Mouse (Mus musculus) embryonic fibroblast, embryonic 13.5 days (primary cell): Measurements from ENCODE around the gene Cyfip2. TPM values are rescaled to one million over a fixed set of nuclear protein-coding genes. Genes with fewer than 3 reads are reported as not detected.

Source experiments
- H3K27ac ChIP-seq: 2 replicates; pipeline ENCODE4 v1.5.1; 2012; ENCODE audit warnings: low read length, control low read depth, inconsistent platforms; ENCODE audit not compliant: insufficient read depth
- H3K4me1 ChIP-seq: 2 replicates; pipeline ENCODE4 v1.6.1; 2011; ENCODE audit warnings: low read length; ENCODE audit not compliant: control insufficient read depth, insufficient read depth
- H3K4me3 ChIP-seq: 2 replicates; pipeline ENCODE4 v1.5.1; 2011; ENCODE audit warnings: mild to moderate bottlenecking, control low read depth, low read length; ENCODE audit not compliant: insufficient read depth
- CTCF ChIP-seq: IDR thresholded peaks from 2 replicates; pipeline ENCODE4 v1.5.1; 2011; ENCODE audit warnings: mild to moderate bottlenecking, control low read depth, low read length, moderate library complexity, borderline replicate concordance; ENCODE audit not compliant: insufficient read depth
- POLR2A ChIP-seq: IDR thresholded peaks from 2 replicates; pipeline ENCODE4 v1.6.1; 2011; ENCODE audit warnings: low read depth, mild to moderate bottlenecking, control low read depth, low read length, moderate library complexity
- polyA plus RNA-seq: library from polyadenylated mRNA; stranded (reverse); fragments of >200 nt; gene quantifications from 2 replicates; pipeline ENCODE4 v1.2.4, GENCODE M21; 2011; ENCODE audit warnings: low read depth; ENCODE audit not compliant: missing spikeins, insufficient read length

The Cyfip2 gene
- 0.92 and 1.0 TPM in 2 replicates for polyA plus RNA-seq

DNA sequence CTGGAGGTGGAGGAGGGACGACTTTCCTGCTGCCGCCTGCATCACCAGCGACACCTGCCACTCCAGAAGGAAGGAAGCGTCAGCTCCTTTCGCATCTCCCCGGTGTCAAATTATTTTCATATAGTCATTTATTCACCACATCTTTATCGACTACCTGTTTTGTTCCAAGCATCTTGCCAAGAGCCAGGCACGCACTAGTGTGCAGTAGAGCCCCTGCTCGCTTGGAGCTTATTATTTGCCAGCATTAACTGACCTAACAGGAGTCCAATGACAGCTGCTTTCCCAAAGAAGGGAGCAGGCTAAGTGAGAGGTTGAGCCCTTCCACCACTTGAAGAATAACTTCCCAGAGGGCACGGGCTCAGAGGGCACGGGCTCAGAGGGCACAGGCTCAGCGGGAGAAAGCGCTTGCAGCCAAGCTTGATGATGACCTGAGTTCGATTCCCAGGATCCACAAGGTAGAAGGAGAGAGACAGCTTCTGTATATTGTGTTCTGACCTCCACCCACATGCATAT lies at the start of gene Cyfip2:
Gene Cyfip2, minus strand, starts transcription at position 337 of the 513 bp plus-strand sequence.
- H3K27ac ChIP-seq: no peak within 1 kb of the TSS
- H3K4me3 ChIP-seq: peak within 1 kb of the TSS; percentile 54
- TF ChIP-seq CTCF (no peak), POLR2A (no peak)
- H3K4me1 ChIP-seq: no peaks in the 10 kb centered on the region

DNA sequence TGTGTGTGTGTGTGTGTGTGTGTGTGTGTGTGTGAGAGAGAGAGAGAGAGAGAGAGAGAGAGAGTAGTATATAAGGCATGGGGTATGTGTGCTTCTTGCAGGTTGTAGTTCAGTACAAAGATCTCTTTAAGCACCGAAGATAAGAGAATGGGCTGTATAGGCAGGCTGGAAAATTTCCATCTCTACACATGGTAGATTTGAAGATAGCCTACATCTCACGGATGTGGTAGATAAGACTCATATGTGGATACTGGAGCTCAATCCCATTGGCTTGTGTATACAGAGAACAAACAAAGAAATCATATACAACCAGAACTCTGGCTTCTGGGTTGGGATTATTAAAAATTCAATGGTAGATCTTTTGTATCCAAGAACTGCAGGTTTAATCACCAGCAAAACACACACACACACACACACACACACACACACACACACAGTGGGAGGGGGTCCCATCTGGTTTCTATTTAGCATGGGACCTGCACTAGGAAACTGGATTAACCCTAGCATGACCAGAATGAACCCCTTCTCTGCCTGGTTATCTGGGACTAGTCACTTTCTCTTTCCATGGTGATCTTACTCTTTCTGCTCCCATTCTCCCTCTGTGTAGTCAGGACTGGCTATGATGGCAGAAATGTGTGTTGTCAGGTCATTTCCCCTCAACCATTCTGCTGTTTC lies 48.5 kb upstream of the Cyfip2 start:
- TF ChIP-seq POLR2A: no peak
- no peak for TF ChIP-seq CTCF
- Histone ChIP-seq H3K27ac (no peak overlapping the region), H3K4me1 (no peaks in the 10 kb centered on the region), H3K4me3 (no peak overlapping the region)

DNA sequence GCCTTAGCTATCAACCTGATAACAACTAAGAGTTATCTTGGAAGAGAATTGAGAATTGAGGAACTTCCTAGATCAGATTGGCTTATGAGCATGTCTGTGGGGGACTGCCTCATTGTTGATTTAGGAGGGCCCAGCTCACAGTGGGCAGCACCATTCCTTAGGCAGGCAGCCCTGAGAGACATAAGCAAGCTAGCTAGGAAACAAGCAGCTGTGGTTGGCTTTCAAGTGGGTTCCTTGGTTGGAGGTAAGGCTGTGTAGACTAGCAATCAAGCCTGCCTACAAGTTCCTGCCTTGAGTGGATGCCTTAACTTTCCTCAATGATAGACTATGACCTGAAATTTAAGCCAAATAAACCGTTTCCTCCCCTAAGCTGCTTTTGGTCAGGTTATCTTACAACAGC lies 45.7 kb upstream of the Cyfip2 start:
- no peak for TF ChIP-seq CTCF
- no peak for TF ChIP-seq POLR2A
- Histone ChIP-seq H3K4me1 (no peaks in the 10 kb centered on the region), H3K4me3 (no peak overlapping the region), H3K27ac (no peak overlapping the region)

DNA sequence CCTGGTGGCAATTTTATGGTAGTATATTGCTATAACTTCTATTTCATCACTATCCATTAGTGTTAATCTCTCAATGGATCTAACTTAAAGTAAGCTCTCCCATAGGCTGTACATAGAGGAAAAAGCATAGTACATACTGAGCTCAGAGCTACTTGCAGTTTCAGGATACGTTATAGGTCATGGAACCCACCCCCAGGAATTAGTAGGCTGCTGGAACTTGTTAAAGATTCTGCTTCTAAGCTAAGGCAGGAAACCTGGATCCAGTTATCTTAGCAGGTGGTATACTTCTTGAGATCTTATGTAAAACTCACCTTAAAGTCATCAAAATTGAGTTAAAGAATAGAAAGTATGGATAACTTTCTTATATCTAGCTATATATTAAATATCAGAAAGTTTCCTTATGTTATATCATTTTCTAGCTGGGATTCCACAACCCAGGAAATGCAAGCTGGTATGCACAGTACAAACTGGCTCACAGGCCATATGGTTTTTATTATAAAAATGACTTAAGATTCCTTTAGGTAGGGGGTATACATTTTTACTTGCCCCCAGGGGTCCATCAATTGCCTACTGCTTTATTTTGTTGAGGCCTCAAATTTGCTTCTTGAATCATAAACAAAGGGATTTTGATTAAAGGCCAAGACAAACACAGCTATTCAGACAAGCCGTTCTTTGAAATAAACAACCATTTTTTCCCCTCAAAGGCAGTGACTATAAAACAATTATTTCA lies 37.2 kb upstream of the Cyfip2 start:
- peak overlapping the region; percentile 61 for H3K27ac ChIP-seq
- peaks cover 3% of the 10 kb centered on the region for H3K4me1 ChIP-seq
- TF ChIP-seq POLR2A: no peak
- TF ChIP-seq CTCF: no peak
- no peak overlapping the region for H3K4me3 ChIP-seq

DNA sequence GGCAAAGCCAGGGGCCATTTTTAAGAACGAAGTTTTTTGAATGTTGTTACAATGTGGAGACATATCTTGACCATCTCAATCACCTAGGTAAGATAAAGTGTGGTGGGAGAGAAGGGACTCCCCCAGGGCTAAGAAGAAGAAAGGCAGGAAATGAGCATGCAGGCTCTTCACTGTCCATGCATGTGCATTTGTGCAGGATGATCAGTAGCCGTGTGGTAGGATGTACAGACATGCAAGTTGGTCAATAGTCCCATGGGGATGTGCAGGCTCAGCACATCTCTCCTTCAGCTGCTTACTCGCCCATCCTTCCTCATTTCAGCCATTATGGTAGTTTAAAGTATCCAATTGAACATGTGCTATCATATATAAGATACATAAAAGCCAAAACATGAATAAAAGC lies 35.8 kb upstream of the Cyfip2 start:
- Histone ChIP-seq H3K4me1 (peaks cover 3% of the 10 kb centered on the region), H3K27ac (no peak overlapping the region), H3K4me3 (no peak overlapping the region)
- TF ChIP-seq CTCF (no peak), POLR2A (no peak)

DNA sequence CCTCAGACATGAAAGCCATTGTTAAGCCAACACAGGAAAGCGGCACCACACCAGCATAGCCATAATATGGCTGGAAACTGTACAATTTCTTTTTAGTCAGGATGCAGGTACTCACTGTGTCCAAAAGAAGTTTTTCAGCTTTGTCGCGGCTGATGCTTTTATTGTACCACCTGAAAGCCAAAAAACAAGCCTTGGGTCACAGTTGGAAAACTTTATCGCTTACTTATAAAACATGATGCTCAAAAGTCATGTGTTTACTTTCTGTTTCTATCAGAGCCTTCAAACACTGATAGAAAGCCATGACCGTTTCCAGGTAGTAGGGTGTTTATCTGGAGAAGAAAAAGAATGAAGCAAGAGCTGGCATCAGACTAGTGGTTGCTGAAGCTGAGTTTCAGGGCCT lies 35.1 kb upstream of the Cyfip2 start:
- Histone ChIP-seq H3K27ac (no peak overlapping the region), H3K4me1 (peaks cover 3% of the 10 kb centered on the region), H3K4me3 (no peak overlapping the region)
- TF ChIP-seq POLR2A (no peak), CTCF (no peak)

DNA sequence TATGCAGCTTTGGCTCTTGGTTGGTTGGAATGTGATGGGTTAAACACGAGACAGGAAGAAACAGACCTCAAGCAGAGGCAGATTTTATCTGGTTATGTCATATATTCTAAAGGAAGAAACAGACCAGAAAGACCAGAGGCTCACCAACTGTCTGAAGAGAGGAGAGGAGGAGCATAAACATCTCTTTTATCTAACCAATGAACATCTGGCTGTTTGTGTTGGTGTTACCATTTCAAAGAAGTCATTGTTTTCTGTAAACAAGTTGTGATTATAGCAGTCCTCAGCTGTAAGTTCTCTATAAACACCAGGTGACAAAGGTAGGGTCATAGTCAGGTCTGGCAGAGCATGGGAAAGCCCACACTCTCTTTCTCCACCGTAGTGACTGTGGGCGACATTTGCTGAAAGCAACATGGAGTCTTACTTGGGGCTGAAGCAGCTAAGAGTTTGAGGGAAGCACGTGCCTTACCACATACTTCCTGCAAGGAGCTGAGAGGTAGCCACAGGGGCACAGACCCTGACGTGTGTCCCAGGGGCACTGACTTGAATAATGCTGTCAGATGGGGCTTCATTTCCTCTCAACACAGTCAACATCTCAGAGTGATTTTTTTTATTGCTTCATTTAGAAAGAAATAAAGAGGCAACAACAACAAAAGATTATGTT lies 31.4 kb upstream of the Cyfip2 start:
- no peak overlapping the region for H3K27ac ChIP-seq
- TF ChIP-seq POLR2A (no peak), CTCF (no peak)
- peaks cover under 1% of the 10 kb centered on the region; the same call in 1 of the 2 replicates for H3K4me1 ChIP-seq
- no peak overlapping the region for H3K4me3 ChIP-seq

DNA sequence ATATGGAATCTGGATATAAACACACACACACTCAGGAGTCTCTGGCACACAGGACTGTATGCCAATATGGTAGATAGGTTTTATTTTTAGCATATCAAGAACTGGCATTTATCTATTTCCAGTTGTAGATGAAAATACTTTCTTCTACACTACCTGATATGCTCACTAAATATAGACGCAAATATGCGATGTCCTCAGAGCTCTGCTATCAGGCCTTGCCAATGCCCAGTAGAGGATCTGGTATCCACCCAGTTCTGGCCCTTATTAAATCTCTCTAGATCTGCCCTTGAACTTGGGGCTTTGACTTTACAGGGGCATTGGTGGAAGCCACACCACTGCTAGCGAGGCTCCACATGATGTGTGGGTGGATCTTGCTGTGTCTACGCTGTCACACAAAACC lies 29.3 kb upstream of the Cyfip2 start:
- no peaks in the 10 kb centered on the region for H3K4me1 ChIP-seq
- no peak overlapping the region for H3K27ac ChIP-seq
- TF ChIP-seq CTCF (no peak), POLR2A (no peak)
- no peak overlapping the region for H3K4me3 ChIP-seq

DNA sequence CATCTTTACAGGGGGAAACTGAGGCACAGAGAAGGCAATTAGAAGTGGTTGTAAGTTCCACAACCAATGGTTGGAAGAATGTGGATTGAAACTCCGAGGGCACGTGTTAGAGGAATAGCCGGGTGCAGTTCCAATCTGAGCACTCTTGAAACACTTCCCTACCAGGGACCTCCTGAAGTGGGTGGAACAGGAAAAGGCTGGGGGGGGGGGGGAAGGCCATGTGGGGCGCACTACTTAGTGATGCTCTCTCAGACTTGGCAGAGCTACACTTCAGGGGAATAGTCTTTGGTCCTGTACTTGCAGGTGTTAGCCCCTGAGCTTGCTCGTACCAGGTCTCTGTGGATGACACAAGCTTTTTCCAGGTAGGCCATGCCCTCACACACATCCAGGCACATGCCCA lies 23.4 kb upstream of the Cyfip2 start:
- TF ChIP-seq POLR2A: no peak
- no peak for TF ChIP-seq CTCF
- H3K27ac ChIP-seq: no peak overlapping the region
- no peak overlapping the region for H3K4me3 ChIP-seq

More for the DNA sequence above, 23.4 kb upstream of the Cyfip2 start:
- H3K4me1 ChIP-seq: no peaks in the 10 kb centered on the region
